Mouse (Mus musculus): Measurements from ENCODE around the gene Rpl9-ps1. TPM values are rescaled to one million over a fixed set of nuclear protein-coding genes. Genes with fewer than 3 reads are reported as not detected.

Rpl9-ps1 gene
- polyA plus RNA-seq, 1 experiment from 2014 or later: not detected

DNA sequence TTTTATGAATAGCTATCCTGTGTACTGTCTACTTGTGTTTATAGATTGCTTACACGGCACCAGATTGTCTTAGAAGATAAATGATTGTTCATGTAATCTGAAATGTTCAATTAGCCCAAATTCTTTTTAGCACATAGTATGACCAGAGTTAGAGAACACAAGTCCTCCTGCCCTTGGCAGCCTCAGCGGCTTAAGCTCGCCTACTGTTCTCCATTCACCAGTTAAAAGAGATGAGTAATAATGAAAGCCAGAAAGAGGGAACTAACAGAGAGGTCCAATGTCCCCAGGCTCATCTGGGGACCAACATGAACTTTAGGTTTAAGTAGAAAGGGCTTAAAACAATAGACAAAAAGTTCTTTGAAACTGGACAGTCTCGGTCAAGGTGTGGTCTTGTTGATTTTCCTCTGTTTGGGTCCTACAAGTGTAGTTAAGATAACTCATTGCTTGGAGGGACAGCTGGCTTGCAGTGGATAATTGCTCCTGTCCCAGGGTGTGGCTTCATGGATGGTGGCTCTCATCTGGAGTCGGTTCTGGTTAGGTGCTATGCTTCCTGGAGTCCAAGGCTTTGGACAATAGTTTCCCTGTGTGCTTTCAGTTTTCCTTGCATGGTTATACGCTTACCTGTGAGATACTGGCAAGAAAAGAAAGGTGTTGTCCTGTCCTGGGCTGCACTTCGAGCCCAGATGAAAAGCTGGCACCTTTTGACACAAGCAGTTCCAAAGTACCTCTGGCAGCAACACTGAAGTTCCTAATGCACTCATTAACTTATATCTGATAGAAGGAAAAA lies 49.6 kb downstream of the Rpl9-ps1 start:
- Histone ChIP-seq H3K4me2 (ENCODE audit: low read depth, low read length) (no peak overlapping the region), H3K36me3 (ENCODE audit: control insufficient read depth, insufficient read depth, low read length) (no peaks in the 10 kb centered on the region), H3K9me3 (ENCODE audit: control insufficient read depth, low read length) (no peaks in the 10 kb centered on the region), H3K27ac (ENCODE audit: low read depth, low read length) (no peak overlapping the region), H3K4me1 (ENCODE audit: control insufficient read depth, insufficient read depth, low read length) (no peaks in the 10 kb centered on the region), H3K27me3 (ENCODE audit: control insufficient read depth, insufficient read depth, low read length) (no peaks in the 10 kb centered on the region), H3K4me3 (ENCODE audit: low read depth, low read length) (no peak overlapping the region), H3K9ac (replicated peaks; ENCODE audit: low read depth, low read length) (no peak overlapping the region)
- ATAC-seq (ENCODE audit: low read depth): no peak
- WGBS: 87% methylated on average over 7 of the region's 7 CpGs

Other genes with a start within 250 kb of the Rpl9-ps1 start
- gene Rasl10b, start 236.5 kb downstream of the Rpl9-ps1 start, polyA plus RNA-seq (2014; fragmentation: Nextera tagmentation; extraction: Ambion mirVana): 21.3 and 24.0 TPM in 2 replicates
- gene Gas2l2, start 216.2 kb downstream of the Rpl9-ps1 start, polyA plus RNA-seq (2014; fragmentation: Nextera tagmentation; extraction: Ambion mirVana): 0.17 and 0.70 TPM in 2 replicates
- 0.62 and 0.76 TPM in 2 replicates for gene 1700020L24Rik, start 207.9 kb downstream of the Rpl9-ps1 start, polyA plus RNA-seq (2014; fragmentation: Nextera tagmentation; extraction: Ambion mirVana)
- 1.9 and 5.7 TPM in 2 replicates for gene Mmp28, start 182.6 kb downstream of the Rpl9-ps1 start, polyA plus RNA-seq (2014; fragmentation: Nextera tagmentation; extraction: Ambion mirVana)
- gene Taf15, start 172.5 kb downstream of the Rpl9-ps1 start, polyA plus RNA-seq (2014; fragmentation: Nextera tagmentation; extraction: Ambion mirVana): 9.5 and 20.4 TPM in 2 replicates
- not detected in 2 replicates for gene Heatr9, start 123.4 kb downstream of the Rpl9-ps1 start, polyA plus RNA-seq (2014; fragmentation: Nextera tagmentation; extraction: Ambion mirVana)
- gene Ccl5, start 115.1 kb downstream of the Rpl9-ps1 start, polyA plus RNA-seq (2014; fragmentation: Nextera tagmentation; extraction: Ambion mirVana): not detected in 2 replicates
- 1.4 and 4.0 TPM in 2 replicates for gene Ccl9, start 67.0 kb downstream of the Rpl9-ps1 start, polyA plus RNA-seq (2014; fragmentation: Nextera tagmentation; extraction: Ambion mirVana)
- 1.5 and 2.7 TPM in 2 replicates for gene Ccl6, start 52.5 kb downstream of the Rpl9-ps1 start, polyA plus RNA-seq (2014; fragmentation: Nextera tagmentation; extraction: Ambion mirVana)
- gene Ccl3, start 3.7 kb upstream of the Rpl9-ps1 start, polyA plus RNA-seq (2014; fragmentation: Nextera tagmentation; extraction: Ambion mirVana): 1.2 and 2.3 TPM in 2 replicates
- gene Ccl4, start 17.0 kb upstream of the Rpl9-ps1 start, polyA plus RNA-seq (2014; fragmentation: Nextera tagmentation; extraction: Ambion mirVana): 0.58 and 0.67 TPM in 2 replicates
- gene Wfdc17, start 58.4 kb upstream of the Rpl9-ps1 start, polyA plus RNA-seq (2014; fragmentation: Nextera tagmentation; extraction: Ambion mirVana): 0.57 TPM in 1 of 2 replicates, not detected in the other
- not detected in 2 replicates for gene Wfdc18, start 63.4 kb upstream of the Rpl9-ps1 start, polyA plus RNA-seq (2014; fragmentation: Nextera tagmentation; extraction: Ambion mirVana)
- gene Wfdc21, start 101.3 kb upstream of the Rpl9-ps1 start, polyA plus RNA-seq (2014; fragmentation: Nextera tagmentation; extraction: Ambion mirVana): 0.98 TPM in 1 of 2 replicates, not detected in the other
- gene Heatr6, start 108.1 kb upstream of the Rpl9-ps1 start, polyA plus RNA-seq (2014; fragmentation: Nextera tagmentation; extraction: Ambion mirVana): 36.3 and 41.7 TPM in 2 replicates
- gene Hnf1b, start 204.4 kb upstream of the Rpl9-ps1 start, polyA plus RNA-seq (2014; fragmentation: Nextera tagmentation; extraction: Ambion mirVana): 0.63 and 0.75 TPM in 2 replicates

Measured in neural tube, embryonic 14.5 days (tissue).